Mouse (Mus musculus) kidney, adult 2 months (tissue): Measurements from ENCODE around the gene Yipf2.

ENCODE experiments used
- CTCF ChIP-seq: fragments of 200-500 bp; conservative IDR thresholded peaks from 2 replicates; pipeline ENCODE4 v1.5.1; 2011; ENCODE audit warnings: low read depth, mild to moderate bottlenecking, control low read depth, low read length, moderate library complexity, mixed read lengths; ENCODE audit not compliant: insufficient read depth, insufficient read length
- POLR2A ChIP-seq: fragments of 200-500 bp; IDR thresholded peaks from one replicate; pipeline ENCODE4 v1.6.1; 2011; ENCODE audit warnings: low read depth, low read length, control low read depth

GRCm38 (mm10) chr9:21551049-21551448 is 41.6 kb downstream of the Yipf2 start:
- TF ChIP-seq CTCF (no peak), POLR2A (no peak)
